Mouse (Mus musculus) kidney, postnatal 14 days (tissue): ENCODE results near the gene Sdf4.

ENCODE experiments used
- DNase-seq: peaks from one replicate; pipeline ENCODE4 v3.0.0; 2022; ENCODE audit warnings: mixed read lengths

The Sdf4 gene

GRCm38 (mm10) chr4:156058826-156059225, 66.2 kb downstream of the Sdf4 start:
- no peak for DNase-seq

DNA sequence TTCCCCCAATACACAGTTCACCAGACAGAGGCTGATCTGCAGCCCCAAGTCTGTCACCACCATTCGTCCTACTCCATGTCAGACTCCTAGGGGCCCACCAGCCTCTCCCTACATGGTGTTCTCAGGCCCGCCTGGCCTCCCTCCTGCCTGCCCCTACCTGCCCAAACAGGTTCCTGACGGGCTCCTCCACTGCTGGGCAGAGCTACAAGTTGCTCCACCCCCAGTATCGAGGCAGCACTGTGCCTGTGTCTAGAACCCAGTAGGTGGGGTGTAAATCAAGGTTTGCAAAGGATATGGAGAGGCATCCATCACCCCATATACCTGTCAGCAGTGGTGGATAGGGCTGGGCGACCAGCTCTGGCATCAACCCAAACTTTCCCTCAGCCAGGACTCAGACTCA, 66.6 kb downstream of the Sdf4 start, which contains the start of gene Ttll10:
Ttll10 (minus strand) TSS at position 154 of the 400 bp plus-strand sequence.
- DNase-seq: peak; percentile 73

- DNase-seq: peak; percentile 94
Observed at GRCm38 (mm10) chr4:156059713-156060112, 67.0 kb downstream of the Sdf4 start.
